Mouse (Mus musculus) intestine, embryonic 15.5 days (tissue): Measurements from ENCODE around the gene Taf1. TPM values are rescaled to one million over a fixed set of nuclear protein-coding genes. Genes with fewer than 3 reads are reported as not detected.
A peak's percentile ranks its signal among the peaks of the same experiment; 100 is the strongest.

Experiments
- ATAC-seq: fragments of 200-750 bp; cut with Nextera tagmentation; 2 replicates; pipeline ENCODE4 v1.8.0; 2017; ENCODE audit warnings: moderate TSS enrichment, moderate library complexity
- H3K27ac ChIP-seq: fragments of 300-500 bp; sonication (generic); 2 replicates; pipeline ENCODE4 v1.5.1; 2015; ENCODE audit warnings: mild to moderate bottlenecking, inconsistent platforms
- H3K27me3 ChIP-seq: fragments of 300-500 bp; sonication (generic); replicated peaks from 2 replicates; pipeline ENCODE4 v1.6.1; 2015; ENCODE audit warnings: inconsistent platforms
- H3K36me3 ChIP-seq: fragments of 300-500 bp; sonication (generic); 2 replicates; pipeline ENCODE4 v1.6.1; 2015; ENCODE audit warnings: inconsistent platforms
- H3K4me1 ChIP-seq: fragments of 300-500 bp; sonication (generic); replicated peaks from 2 replicates; pipeline ENCODE4 v1.6.1; 2015; ENCODE audit warnings: inconsistent platforms
- H3K4me2 ChIP-seq: fragments of 300-500 bp; sonication (generic); replicated peaks from 2 replicates; pipeline ENCODE4 v1.6.1; 2015; ENCODE audit warnings: mild to moderate bottlenecking, inconsistent platforms
- H3K4me3 ChIP-seq: fragments of 300-500 bp; sonication (generic); replicated peaks from 2 replicates; pipeline ENCODE4 v1.5.1; 2015; ENCODE audit warnings: inconsistent platforms
- H3K9ac ChIP-seq: fragments of 300-500 bp; sonication (generic); 2 replicates; pipeline ENCODE4 v1.6.1; 2015; ENCODE audit warnings: inconsistent platforms
- H3K9me3 ChIP-seq: fragments of 300-500 bp; sonication (generic); 2 replicates; pipeline ENCODE4 v1.6.1; 2016; ENCODE audit warnings: inconsistent platforms
- WGBS: fragments of 180-500 bp; shearing (Covaris S2); methylation state at CpG from one replicate; pipeline ENCODE4 v1.1.7; 2015; 5-methylcytosine and 5-hydroxymethylcytosine counted together
- polyA plus RNA-seq: library from polyadenylated mRNA; unstranded; fragments of >200 nt; fragmentation: Nextera tagmentation; extraction: Ambion mirVana; gene quantifications from 2 replicates; pipeline ENCODE4 v1.2.1, GENCODE M21; 2015

The Taf1 gene
- polyA plus RNA-seq, 1 experiment from 2014 or later = 10.6 TPM

DNA sequence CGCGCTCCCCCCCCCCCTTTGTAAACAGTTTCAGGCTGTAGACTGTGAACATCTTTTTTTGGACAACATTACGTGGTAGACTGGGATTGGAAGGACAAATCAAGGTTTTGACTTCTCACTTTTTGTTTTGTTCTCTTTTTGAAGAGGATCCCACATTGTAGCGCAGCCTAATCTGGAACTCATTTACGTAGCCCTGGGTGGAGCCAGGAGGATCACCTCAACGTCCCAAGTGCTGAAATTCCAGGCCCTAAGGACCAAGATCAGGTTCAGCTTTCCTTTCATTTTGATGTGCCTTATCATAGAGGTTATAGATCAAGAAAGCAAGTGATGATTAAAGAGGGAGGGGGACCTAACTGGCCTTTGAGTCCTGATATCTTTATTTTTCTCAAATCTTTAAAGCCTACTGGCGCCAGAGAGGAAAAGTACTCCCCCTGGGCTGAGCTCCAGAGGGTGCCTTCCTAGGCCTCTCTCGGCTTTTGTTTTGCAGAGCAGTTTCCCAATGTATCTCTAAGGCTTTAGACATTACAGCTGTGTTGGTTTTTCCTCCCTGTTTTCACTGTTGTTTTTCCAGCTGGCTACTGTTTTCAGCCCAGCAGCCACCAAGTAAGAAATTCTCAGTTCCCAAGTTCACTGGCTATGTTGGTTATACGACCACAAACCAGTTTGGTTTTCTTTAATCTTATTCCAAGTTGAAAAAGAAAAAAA, 104.4 kb downstream of the Taf1 start:
- Histone ChIP-seq H3K27me3 (no peaks in the 10 kb centered on the region), H3K9ac (no peak overlapping the region), H3K4me2 (no peak overlapping the region), H3K27ac (no peak overlapping the region), H3K4me3 (no peak overlapping the region), H3K36me3 (no peaks in the 10 kb centered on the region), H3K4me1 (no peaks in the 10 kb centered on the region), H3K9me3 (no peaks in the 10 kb centered on the region)
- WGBS = 51% methylated on average over 8 of the region's 9 CpGs
- ATAC-seq = no peak

DNA sequence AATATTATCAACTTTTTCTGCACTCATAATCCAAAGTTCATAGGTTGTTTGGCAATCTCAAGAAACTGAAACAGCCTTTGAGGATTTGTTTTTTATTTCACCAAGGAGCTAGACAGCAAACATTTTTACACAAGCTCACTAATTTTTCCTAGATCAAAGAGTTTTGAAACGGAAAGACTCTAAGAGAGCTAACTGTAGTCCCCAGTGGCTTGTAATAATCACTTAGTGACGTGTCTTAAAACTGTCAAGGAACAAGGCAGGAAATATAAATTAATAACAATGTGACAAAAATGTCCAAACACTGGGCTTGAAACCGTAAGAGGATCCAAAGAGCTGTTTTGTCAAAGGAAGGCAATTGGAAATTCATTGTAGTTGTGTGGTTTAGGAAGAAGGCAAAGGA, 106.3 kb downstream of the Taf1 start:
- Histone ChIP-seq H3K4me2 (peak overlapping the region; percentile 45), H3K9ac (no peak overlapping the region), H3K36me3 (no peaks in the 10 kb centered on the region), H3K27me3 (no peaks in the 10 kb centered on the region), H3K4me3 (no peak overlapping the region; the same call in 1 of the 2 replicates), H3K27ac (no peak overlapping the region; the same call in 1 of the 2 replicates), H3K9me3 (no peaks in the 10 kb centered on the region), H3K4me1 (no peaks in the 10 kb centered on the region)
- WGBS = 24% methylated on average over 3 of the region's 3 CpGs
- no peak for ATAC-seq

DNA sequence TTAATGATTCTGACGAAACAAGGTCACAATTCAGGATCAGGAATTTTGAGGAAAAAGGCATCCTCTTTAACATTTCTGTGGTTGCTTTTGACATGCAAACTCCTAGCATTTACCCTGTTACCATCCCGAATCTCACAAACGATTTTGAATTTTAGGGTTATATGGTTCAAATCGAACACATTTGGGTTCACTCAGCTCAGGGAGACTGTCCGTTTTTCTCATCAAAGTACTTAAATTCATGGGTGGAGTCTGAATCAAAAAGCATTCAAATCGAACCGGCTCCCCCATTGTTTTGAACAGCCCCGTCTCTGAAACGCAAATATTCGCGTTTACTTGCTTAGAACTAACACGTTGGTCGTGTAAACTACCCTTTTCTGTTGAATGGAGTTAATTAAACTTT, 106.8 kb downstream of the Taf1 start:
- ATAC-seq = peak; percentile 7; the same call in 1 of the 2 replicates
- Histone ChIP-seq H3K4me1 (no peaks in the 10 kb centered on the region), H3K27me3 (no peaks in the 10 kb centered on the region), H3K9ac (no peak overlapping the region), H3K4me2 (peak overlapping the region; percentile 45), H3K27ac (no peak overlapping the region; the same call in 1 of the 2 replicates), H3K36me3 (no peaks in the 10 kb centered on the region), H3K9me3 (no peaks in the 10 kb centered on the region), H3K4me3 (peak overlapping the region; percentile 58)
- WGBS = 15% methylated on average over 13 of the region's 13 CpGs

DNA sequence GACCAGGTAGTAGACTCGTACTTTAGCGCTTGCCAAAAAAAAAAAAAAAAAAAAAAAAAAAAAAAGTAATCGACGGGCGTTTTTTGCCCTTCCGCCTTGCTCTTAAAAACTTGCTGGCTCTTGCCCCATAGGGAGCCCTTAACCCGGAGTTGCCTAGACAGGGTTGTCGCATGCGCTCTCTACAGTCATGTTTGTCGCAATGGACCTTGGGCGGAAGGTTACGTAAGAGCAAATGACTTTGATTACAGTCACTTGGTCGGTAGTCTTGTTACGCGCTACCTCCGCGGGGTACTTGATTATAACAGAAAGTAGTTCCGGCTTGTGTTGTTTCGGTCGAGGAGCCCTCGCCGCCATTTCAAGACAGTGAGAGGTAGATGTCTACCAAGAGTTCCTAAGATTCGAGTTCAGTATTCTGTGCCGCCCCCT, 107.2 kb downstream of the Taf1 start, which contains the start of gene Ogt:
Gene Ogt (plus strand): TSS at position 320 of the 426 bp plus-strand sequence.
- peak; percentile 93 for ATAC-seq
- H3K27me3 ChIP-seq = no peaks in the 10 kb centered on the region
- H3K27ac ChIP-seq = peak within 1 kb of the TSS; percentile 59
- no peaks in the 10 kb centered on the region for H3K9me3 ChIP-seq
- H3K4me3 ChIP-seq = peak within 1 kb of the TSS; percentile 58
- peak within 1 kb of the TSS; percentile 65 for H3K9ac ChIP-seq
- peak within 1 kb of the TSS; percentile 45 for H3K4me2 ChIP-seq
- H3K36me3 ChIP-seq = no peaks in the 10 kb centered on the region
- H3K4me1 ChIP-seq = no peaks in the 10 kb centered on the region
- 16% methylated on average over 24 of the region's 24 CpGs for WGBS

DNA sequence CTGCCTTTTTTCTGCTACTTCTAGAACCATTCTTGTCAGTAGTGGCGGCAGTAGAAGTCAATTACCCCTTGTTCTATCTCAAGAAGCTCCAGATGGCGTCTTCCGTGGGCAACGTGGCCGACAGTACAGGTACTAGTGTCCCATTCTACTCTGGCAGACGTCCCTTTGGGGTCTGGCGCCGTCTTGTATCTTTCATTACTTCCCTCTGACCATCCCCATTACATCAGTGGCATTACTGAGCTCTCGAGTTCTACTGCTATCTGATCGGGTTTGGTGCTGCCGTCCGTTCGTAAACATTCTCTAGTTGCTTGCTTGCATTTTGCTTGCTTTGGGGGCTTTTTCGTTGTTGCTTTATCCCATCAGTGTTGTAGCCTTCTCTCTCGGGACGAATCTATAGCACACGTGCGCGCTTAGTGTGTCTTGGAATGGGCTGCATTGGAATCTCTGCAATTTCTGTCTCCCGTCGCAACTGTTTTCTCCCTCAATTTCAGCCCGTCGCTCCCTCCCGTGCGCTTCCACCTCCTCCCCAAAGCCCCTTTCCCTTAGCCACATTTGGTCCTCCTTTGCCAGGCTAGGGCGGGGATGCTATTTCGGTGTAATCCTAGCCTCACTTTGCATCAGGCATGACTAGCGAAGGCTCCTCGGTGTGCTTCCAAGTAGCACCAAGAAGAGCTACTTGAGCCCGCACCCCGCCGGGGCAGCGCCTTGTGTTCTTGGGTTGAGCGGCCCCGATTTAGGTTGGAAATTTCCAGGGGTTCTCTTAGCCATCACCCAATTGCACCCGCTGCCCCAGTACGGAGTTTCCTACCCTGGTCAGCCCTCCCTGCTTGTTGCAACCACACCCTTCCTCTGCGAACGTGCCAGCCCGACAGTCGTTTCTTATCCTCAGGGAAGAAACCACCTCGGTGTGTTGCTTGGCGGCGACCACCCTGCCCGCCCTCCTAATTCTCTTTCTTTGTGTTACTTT, 107.9 kb downstream of the Taf1 start:
- peak overlapping the region; percentile 49 for H3K4me2 ChIP-seq
- H3K36me3 ChIP-seq = no peaks in the 10 kb centered on the region
- H3K9ac ChIP-seq = peak overlapping the region; percentile 65
- no peaks in the 10 kb centered on the region for H3K4me1 ChIP-seq
- peak; percentile 60 for ATAC-seq
- peak overlapping the region; percentile 58 for H3K4me3 ChIP-seq
- no peaks in the 10 kb centered on the region for H3K9me3 ChIP-seq
- H3K27me3 ChIP-seq = no peaks in the 10 kb centered on the region
- 18% methylated on average over 45 of the region's 45 CpGs for WGBS
- peak overlapping the region; percentile 59 for H3K27ac ChIP-seq

DNA sequence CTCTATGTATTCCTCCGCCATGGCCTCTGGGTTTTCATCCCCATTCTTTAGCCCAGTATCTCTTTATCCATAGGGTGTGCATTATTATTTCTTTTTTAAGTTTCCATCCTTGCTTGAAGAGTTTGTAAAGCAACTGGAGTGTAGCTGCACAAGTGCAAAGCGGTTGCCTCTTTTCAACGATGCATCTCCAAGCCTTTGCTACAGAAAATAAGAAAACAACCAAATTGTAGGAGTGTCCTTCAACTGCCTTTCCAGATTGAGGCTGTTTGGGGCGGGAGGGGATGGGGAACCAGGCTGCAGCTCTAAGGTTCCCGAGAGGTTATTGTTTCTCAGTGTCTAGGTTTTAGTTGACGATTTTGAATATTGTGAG, 108.6 kb downstream of the Taf1 start:
- Histone ChIP-seq H3K27me3 (no peaks in the 10 kb centered on the region), H3K9ac (peak overlapping the region; percentile 65; the same call in 1 of the 2 replicates), H3K4me2 (peak overlapping the region; percentile 49), H3K4me1 (no peaks in the 10 kb centered on the region), H3K9me3 (no peaks in the 10 kb centered on the region), H3K4me3 (peak overlapping the region; percentile 58), H3K36me3 (no peaks in the 10 kb centered on the region), H3K27ac (0 out of 2 replicates have a peak overlapping the region, but pooled peaks have one; percentile 59)
- WGBS = 19% methylated on average over 6 of the region's 6 CpGs
- ATAC-seq = no peak

DNA sequence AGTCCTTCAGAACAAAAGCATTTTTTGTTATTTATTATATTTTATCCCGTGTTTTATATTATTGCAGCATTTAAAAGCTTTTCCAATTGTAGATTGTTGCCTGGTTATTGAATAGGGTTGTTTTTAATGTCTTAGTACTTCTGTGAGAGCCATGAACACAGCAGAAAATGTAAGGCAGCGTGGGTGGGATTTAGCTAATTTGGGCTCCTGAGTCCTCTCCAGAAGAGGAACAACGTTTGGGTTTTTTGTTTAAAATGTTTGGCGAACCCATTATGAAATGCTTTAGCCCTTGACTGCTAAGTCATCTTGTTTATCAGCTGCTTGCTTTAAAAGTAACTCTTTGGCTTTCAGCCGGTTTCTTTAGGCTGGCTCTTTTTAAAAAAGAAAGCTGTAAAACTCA, 109.6 kb downstream of the Taf1 start:
- Histone ChIP-seq H3K9me3 (no peaks in the 10 kb centered on the region), H3K9ac (no peak overlapping the region)
- no peak for ATAC-seq

DNA sequence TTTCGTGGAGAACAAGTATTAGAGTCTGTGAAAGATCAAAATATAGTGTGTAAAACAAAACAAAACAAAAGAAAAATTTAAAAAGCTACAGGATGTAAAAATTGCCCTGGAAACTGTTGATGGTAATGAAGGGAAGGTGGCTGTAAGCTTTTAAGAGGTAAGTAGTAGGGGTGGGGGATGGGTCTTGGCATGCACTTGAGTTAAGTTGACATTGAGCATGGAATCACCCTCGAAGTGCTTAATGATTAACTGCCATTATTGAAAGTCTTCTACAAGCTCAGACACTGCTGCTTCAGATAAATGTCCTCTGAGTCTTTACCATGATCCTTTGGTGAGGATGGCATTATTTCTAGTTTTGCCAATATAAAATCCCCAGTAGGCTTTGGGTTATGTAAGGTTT, 112.8 kb downstream of the Taf1 start:
- H3K9ac ChIP-seq = no peak overlapping the region
- no peak overlapping the region for H3K4me3 ChIP-seq
- peak; percentile 34; the same call in 1 of the 2 replicates for ATAC-seq
- no peaks in the 10 kb centered on the region for H3K36me3 ChIP-seq
- WGBS = 54% methylated on average over 2 of the region's 2 CpGs
- no peaks in the 10 kb centered on the region for H3K27me3 ChIP-seq
- no peaks in the 10 kb centered on the region for H3K9me3 ChIP-seq
- no peak overlapping the region for H3K27ac ChIP-seq
- no peak overlapping the region for H3K4me2 ChIP-seq
- H3K4me1 ChIP-seq = no peaks in the 10 kb centered on the region

More for the DNA sequence above, 109.6 kb downstream of the Taf1 start:
- no peaks in the 10 kb centered on the region for H3K36me3 ChIP-seq
- 18% methylated on average over 5 of the region's 5 CpGs for WGBS
- no peaks in the 10 kb centered on the region for H3K4me1 ChIP-seq
- H3K27me3 ChIP-seq = no peaks in the 10 kb centered on the region
- peak overlapping the region; percentile 58 for H3K4me3 ChIP-seq
- peak overlapping the region; percentile 49 for H3K4me2 ChIP-seq
- H3K27ac ChIP-seq = no peak overlapping the region

DNA sequence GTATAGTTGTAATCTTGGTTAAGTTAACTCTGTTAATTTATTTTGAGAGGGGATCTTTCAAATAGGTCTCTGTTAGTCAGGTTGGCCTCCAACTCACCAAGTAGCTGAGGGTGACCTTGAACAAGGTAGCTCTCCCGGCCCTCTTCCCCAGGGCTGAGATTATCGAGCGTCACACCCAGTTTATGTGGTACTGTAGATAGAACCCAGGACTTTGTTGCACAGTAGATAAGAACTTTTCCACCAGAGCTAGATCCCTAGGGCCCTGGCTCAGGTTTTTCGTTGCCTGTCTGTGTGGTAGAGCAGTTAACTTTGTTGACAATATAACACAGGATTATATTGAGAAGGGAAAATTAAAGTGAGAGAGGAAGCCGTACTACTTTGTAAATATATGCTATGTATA, 114.1 kb downstream of the Taf1 start:
- 71% methylated on average over 5 of the region's 5 CpGs for WGBS
- Histone ChIP-seq H3K9me3 (no peaks in the 10 kb centered on the region), H3K9ac (no peak overlapping the region), H3K4me1 (no peaks in the 10 kb centered on the region), H3K36me3 (0 out of 2 replicates have a peak, but pooled peaks cover 2% of the 10 kb centered on the region), H3K4me2 (no peak overlapping the region), H3K4me3 (no peak overlapping the region), H3K27me3 (no peaks in the 10 kb centered on the region), H3K27ac (no peak overlapping the region)
- peak; percentile 34; the same call in 1 of the 2 replicates for ATAC-seq

Other genes starting within 250 kb of the Taf1 start
- 4.4 and 4.8 TPM in 2 replicates for gene Nlgn3, start 233.6 kb upstream of the Taf1 start, polyA plus RNA-seq
- gene Gjb1, start 156.4 kb upstream of the Taf1 start, polyA plus RNA-seq = 59.2 and 77.1 TPM in 2 replicates
- 20.4 and 21.2 TPM in 2 replicates for gene Zmym3, start 111.9 kb upstream of the Taf1 start, polyA plus RNA-seq
- 324 and 340 TPM in 2 replicates for gene Nono, start 103.4 kb upstream of the Taf1 start, polyA plus RNA-seq
- 0.73 and 1.6 TPM in 2 replicates for gene Itgb1bp2, start 83.6 kb upstream of the Taf1 start, polyA plus RNA-seq
- gene Ogt, start 107.3 kb downstream of the Taf1 start, polyA plus RNA-seq = 111 and 117 TPM in 2 replicates
- gene Cxcr3, start 201.5 kb downstream of the Taf1 start, polyA plus RNA-seq = 0.49 and 0.63 TPM in 2 replicates